Comparison of ENCODE assay signal across 26 mouse cellular contexts in the genomic region with DNA sequence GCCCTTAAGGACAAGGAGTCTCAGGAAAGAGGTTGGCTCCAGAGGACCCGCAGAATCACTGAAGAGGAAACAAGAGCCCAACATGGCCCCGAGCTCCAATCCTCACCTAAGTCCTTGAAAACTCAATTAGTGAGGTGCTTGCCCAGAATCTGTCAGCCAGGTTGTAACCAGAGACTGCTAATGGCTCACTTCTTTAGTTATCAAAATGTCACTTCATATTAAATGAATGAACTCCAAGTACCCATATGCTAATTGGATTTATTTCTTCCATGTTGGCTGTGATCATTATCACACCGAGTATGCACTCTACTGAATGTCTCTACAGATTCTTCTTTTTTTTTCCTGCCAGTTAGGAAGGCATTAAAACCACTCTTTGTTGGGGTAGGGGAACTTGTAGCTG. TPM values are rescaled to one million over a fixed set of nuclear protein-coding genes. Genes with fewer than 3 reads are reported as not detected.
A peak's percentile ranks its signal among the peaks of the same experiment; 100 is the strongest.
DNase-seq lines count a peak whose midpoint lies in the region; ATAC-seq and TF ChIP-seq lines count a peak whose summit lies in the region.
"Had no signal": no experiment of that assay in that cellular context is flagged by ENCODE, and none has a peak within 500 bp of the region (broad histone marks: within the 10 kb centered on the region; RNA-seq: fewer than 3 reads in every experiment).

No protein-coding gene starts in this region.

- H3K4me3 ChIP-seq in CH12.LX (replicated peaks in 1 of 3; ENCODE audit: low read depth in 2 of 3, low read length in 2 of 3, poor library complexity in 1 of 3) = no peak overlapping the region
- H3K4me3 ChIP-seq in forebrain, embryonic 16.5 days (replicated peaks; ENCODE audit: low read length) = no peak overlapping the region
- H3K4me3 ChIP-seq: heart, embryonic 13.5 days; hindbrain, embryonic 13.5 days; limb, embryonic 15.5 days; liver, embryonic 15.5 days; lung, embryonic 15.5 days had no signal

- peaks cover 2% of the 10 kb centered on the region for H3K9me3 ChIP-seq in CH12.LX (replicated peaks; ENCODE audit: low read length)
- no peaks in the 10 kb centered on the region for H3K9me3 ChIP-seq in forebrain, embryonic 16.5 days (ENCODE audit: control insufficient read depth, low read length)
- H3K9me3 ChIP-seq: heart, embryonic 13.5 days; hindbrain, embryonic 13.5 days; limb, embryonic 15.5 days; lung, embryonic 15.5 days had no signal

- H3K4me2 ChIP-seq in CH12.LX (ENCODE audit: insufficient read depth, low read depth, poor library complexity, severe bottlenecking) = no peak overlapping the region
- H3K4me2 ChIP-seq in forebrain, embryonic 16.5 days (ENCODE audit: low read length) = no peak overlapping the region
- H3K4me2 ChIP-seq: heart, embryonic 13.5 days; hindbrain, embryonic 13.5 days; limb, embryonic 15.5 days; liver, embryonic 15.5 days; lung, embryonic 15.5 days had no signal

- no peak for TF ChIP-seq CTCF in CH12.LX (conservative IDR thresholded peaks at IDR 0.05 in 1 of 2, IDR thresholded peaks at IDR 0.05 in 1 of 2; ENCODE audit: low read depth in 2 of 2, low read length in 2 of 2)

- 21% methylated on average over 3 of the region's 3 CpGs for WGBS in forebrain, embryonic 16.5 days

- peak; percentile 39 for DNase-seq in heart, adult 11 months
- DNase-seq in heart, adult 18-20 months = no peak
- DNase-seq in CH12.LX (ENCODE audit: extremely low read depth) = no peak
- DNase-seq in Muller cell, postnatal 12 days (ENCODE audit: inconsistent ontology term) = peak; percentile 19
- no peak for DNase-seq in kidney, postnatal 36 days
- no peak for DNase-seq in frontal cortex, postnatal 10 days (ENCODE audit: low spot score in 2 of 2)
- DNase-seq: adrenal gland, postnatal 10 days; cerebellum, adult 9-10 months; gastrocnemius, postnatal 10 days; heart, postnatal 14 days; kidney, adult 2 months; left cerebral cortex, postnatal 4 days; right cerebral cortex, postnatal 25 days; thymus, postnatal 14 days had no signal

- dilution Hi-C loops in CH12.LX (cut with MboI; ENCODE audit: extremely low pct_ligation_motif_present, extremely low pct_unique_long_range_greater_than_20kb, low sequenced_read_pairs) = no loop called here

- no peaks in the 10 kb centered on the region for H3K79me2 ChIP-seq in CH12.LX (replicated peaks; ENCODE audit: control insufficient read depth, extremely low read depth, insufficient read depth, poor library complexity, severe bottlenecking)

- TF ChIP-seq EP300 in CH12.LX (IDR thresholded peaks at IDR 0.05; ENCODE audit: low read length) = no peak

- H3K36me3 ChIP-seq in CH12.LX (replicated peaks in 1 of 2; ENCODE audit: control insufficient read depth in 1 of 2, insufficient read depth in 1 of 2, low read length in 1 of 2) = no peaks in the 10 kb centered on the region
- H3K36me3 ChIP-seq in forebrain, embryonic 16.5 days (ENCODE audit: control insufficient read depth, insufficient read depth) = no peaks in the 10 kb centered on the region
- H3K36me3 ChIP-seq: heart, embryonic 13.5 days; hindbrain, embryonic 13.5 days; limb, embryonic 15.5 days; liver, embryonic 15.5 days; lung, embryonic 15.5 days had no signal

- no peak for TF ChIP-seq RAD21 in CH12.LX (IDR thresholded peaks at IDR 0.05; ENCODE audit: low read depth, low read length)

- H3K9ac ChIP-seq in CH12.LX (ENCODE audit: insufficient read depth, low read depth) = 0 out of 2 replicates have a peak overlapping the region, but pooled peaks have one; percentile 19
- no peak overlapping the region for H3K9ac ChIP-seq in forebrain, embryonic 16.5 days (replicated peaks; ENCODE audit: low read depth, low read length)
- H3K9ac ChIP-seq: heart, embryonic 13.5 days; hindbrain, embryonic 13.5 days; limb, embryonic 15.5 days; liver, embryonic 15.5 days; lung, embryonic 15.5 days had no signal

- in situ Hi-C loops in CH12.LX (cut with MboI; ENCODE audit: low pct_ligation_motif_present, low pct_unique_long_range_greater_than_20kb, low sequenced_read_pairs) = no loop called here

- peaks cover 4 to 29% of the 10 kb centered on the region in 2 experiments; a peak in 3 of 4 replicates for H3K4me1 ChIP-seq in CH12.LX (ENCODE audit: control insufficient read depth in 1 of 2, insufficient read depth in 2 of 2)
- H3K4me1 ChIP-seq in forebrain, embryonic 16.5 days (replicated peaks; ENCODE audit: control insufficient read depth, insufficient read depth, low read length) = peaks cover 8% of the 10 kb centered on the region
- H3K4me1 ChIP-seq: hindbrain, embryonic 13.5 days; limb, embryonic 15.5 days; liver, embryonic 15.5 days had no signal

- TF ChIP-seq POLR2A in CH12.LX (IDR thresholded peaks at IDR 0.05; ENCODE audit: low read depth, low read length) = no peak

- peak; percentile 83 for ATAC-seq in forebrain, embryonic 16.5 days

- H3K27me3 ChIP-seq in CH12.LX (replicated peaks) = no peaks in the 10 kb centered on the region
- H3K27me3 ChIP-seq in forebrain, embryonic 16.5 days (replicated peaks; ENCODE audit: control insufficient read depth, insufficient read depth, low read length) = no peaks in the 10 kb centered on the region
- H3K27me3 ChIP-seq: heart, embryonic 13.5 days; hindbrain, embryonic 13.5 days; limb, embryonic 15.5 days; liver, embryonic 15.5 days; lung, embryonic 15.5 days had no signal

- no peak overlapping the region for H3K27ac ChIP-seq in CH12.LX (ENCODE audit: insufficient read depth, low read depth)
- no peak overlapping the region for H3K27ac ChIP-seq in forebrain, embryonic 16.5 days (ENCODE audit: low read length)
- H3K27ac ChIP-seq: heart, embryonic 13.5 days; hindbrain, embryonic 13.5 days; kidney, postnatal 0 days; limb, embryonic 15.5 days; liver, embryonic 15.5 days; macrophage had no signal

TF ChIP-seq in CH12.LX, 34 proteins besides CTCF, POLR2A, EP300 and RAD21:
- TF ChIP-seq ETS1 (conservative IDR thresholded peaks at IDR 0.05; ENCODE audit: low read depth, low read length) (no peak), UBTF (IDR thresholded peaks at IDR 0.05; ENCODE audit: low read depth, low read length) (no peak), MAX (IDR thresholded peaks at IDR 0.05; ENCODE audit: low read length) (no peak), ZKSCAN1 (IDR thresholded peaks at IDR 0.05; ENCODE audit: borderline replicate concordance, low read depth, low read length) (no peak), TCF12 (IDR thresholded peaks at IDR 0.05; ENCODE audit: low read depth, low read length) (no peak), ELF1 (IDR thresholded peaks at IDR 0.05; ENCODE audit: low read depth, low read length) (no peak), USF2 (conservative IDR thresholded peaks at IDR 0.05; ENCODE audit: low read depth, low read length) (no peak), SMC3 (IDR thresholded peaks at IDR 0.05; ENCODE audit: low read depth, low read length) (no peak), JUND (conservative IDR thresholded peaks at IDR 0.05; ENCODE audit: low read depth, low read length) (no peak), PAX5 (IDR thresholded peaks at IDR 0.05; ENCODE audit: low read length) (no peak)

RNA-seq across cellular contexts. Expression of a gene that starts 47.8 kb away (rescaled TPM):
- 1 to 10 TPM; 1.0 to 1.6 TPM for total RNA-seq in heart, adult 18-20 months (2021)
- total RNA-seq in CH12.LX (2012; rRNA removed) (3.3 and 5.4 TPM in 2 replicates), CH12.LX (2014; rRNA removed) (1.7 and 2.1 TPM in 2 replicates)
- polyA plus RNA-seq in CH12.LX (2012; ENCODE audit: insufficient read length, low read depth) = 4.4 and 5.8 TPM in 2 replicates
- 2.8 and 3.4 TPM in 2 replicates for polyA plus RNA-seq in forebrain, embryonic 16.5 days (2015; fragmentation: Nextera tagmentation; extraction: Ambion mirVana)
- total RNA-seq: common myeloid progenitor, adult 5-6 weeks; granulocyte monocyte progenitor cell, adult 5-6 weeks; monocyte, adult 5-6 weeks; neutrophil, adult 5-6 weeks had no signal
- polyA plus RNA-seq: macrophage had no signal

Comparison
In these comparisons a context has a peak if more than half of its experiments do, and no peak if none do; other contexts are left out.
1. DNase-seq: peak in heart, adult 11 months (single experiment) and Muller cell, postnatal 12 days (single experiment); none in heart, adult 18-20 months (0 of 2), CH12.LX (single experiment), kidney, postnatal 36 days (0 of 2) and frontal cortex, postnatal 10 days (0 of 2).